Mouse (Mus musculus) cerebellum, postnatal 36 days (tissue): Measurements from ENCODE around the gene Slc16a3.

Experiments
- DNase-seq, 2 experiments: peaks; one replicate each; pipeline ENCODE4 v3.0.0; 2021 to 2022; ENCODE audit warnings: mixed read lengths in 2 of 2

Slc16a3 gene

DNA sequence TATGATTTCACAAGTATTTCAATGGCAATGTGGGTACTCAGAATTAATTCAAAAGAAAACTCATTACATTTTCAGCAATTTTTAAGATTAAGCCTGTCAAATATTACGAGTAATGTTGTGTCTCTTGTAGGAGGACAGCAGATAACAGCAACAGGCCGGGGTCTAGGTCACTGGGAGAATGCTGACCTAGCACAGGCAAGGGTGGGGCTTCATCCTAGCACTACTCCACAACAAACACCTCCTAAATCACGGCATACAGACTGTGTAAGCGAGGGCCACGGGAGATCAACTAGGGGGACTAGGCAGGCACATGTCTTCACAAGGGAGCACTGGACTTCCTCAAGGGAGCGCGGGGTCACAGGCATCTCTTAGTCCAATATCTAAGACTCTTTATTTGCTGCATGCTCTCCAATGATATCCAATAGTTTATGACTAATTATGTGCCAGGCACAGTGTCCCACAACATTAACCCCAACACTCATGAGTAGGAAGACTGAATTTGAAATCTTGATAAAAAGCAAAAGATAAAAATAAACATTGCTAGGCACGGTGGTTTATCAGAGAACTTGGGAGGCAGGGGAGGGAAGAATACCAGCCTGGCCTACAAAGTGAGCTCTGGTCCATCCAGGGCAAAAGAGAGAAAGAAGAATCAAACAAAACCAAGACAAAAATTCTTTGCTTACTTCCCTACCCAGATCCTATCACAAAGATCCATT lies 31.6 kb downstream of the Slc16a3 start:
- DNase-seq: no peak

- no peak for DNase-seq
These were observed 32.3 kb downstream of the Slc16a3 start for GRCm38 (mm10) chr11:120980427-120981035.

DNA sequence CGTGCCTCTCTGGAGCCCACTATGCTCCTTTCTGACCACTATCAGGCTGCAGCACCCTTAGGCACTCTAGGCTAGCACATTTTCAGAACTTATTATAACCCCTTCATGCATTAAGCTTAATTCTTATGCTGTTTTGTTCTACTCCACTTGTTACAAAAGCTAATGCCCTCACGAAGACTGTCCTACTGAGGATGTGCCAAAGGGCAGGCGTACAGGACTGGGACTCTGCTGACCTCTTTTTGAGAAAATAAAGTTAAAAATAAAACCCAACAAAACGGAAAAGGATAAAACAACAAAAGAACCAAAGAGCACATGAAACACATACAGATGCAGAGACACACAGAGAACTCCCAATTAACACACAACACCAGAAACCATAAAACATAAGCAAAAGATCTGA lies 33.4 kb downstream of the Slc16a3 start:
- no peak for DNase-seq

DNA sequence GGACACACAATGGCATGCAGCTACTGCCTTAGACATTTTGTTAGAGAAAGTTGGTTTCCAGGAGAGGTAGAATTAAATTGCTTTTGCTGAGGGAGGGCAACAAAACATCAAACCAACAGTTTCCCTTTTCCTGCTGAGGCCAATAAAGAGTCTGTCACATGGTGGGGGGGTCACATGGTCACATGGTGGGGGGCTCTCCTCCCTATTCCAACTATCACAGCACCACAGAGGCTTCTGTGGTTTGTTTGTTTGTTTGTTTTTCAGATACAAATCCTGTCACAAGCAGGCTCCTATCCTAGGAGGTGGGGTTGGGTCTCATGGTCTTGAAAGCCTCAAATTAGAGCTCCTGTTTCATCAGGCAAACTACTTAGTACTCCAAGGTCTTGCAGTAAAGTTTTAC lies 34.2 kb downstream of the Slc16a3 start:
- DNase-seq: no peak

DNA sequence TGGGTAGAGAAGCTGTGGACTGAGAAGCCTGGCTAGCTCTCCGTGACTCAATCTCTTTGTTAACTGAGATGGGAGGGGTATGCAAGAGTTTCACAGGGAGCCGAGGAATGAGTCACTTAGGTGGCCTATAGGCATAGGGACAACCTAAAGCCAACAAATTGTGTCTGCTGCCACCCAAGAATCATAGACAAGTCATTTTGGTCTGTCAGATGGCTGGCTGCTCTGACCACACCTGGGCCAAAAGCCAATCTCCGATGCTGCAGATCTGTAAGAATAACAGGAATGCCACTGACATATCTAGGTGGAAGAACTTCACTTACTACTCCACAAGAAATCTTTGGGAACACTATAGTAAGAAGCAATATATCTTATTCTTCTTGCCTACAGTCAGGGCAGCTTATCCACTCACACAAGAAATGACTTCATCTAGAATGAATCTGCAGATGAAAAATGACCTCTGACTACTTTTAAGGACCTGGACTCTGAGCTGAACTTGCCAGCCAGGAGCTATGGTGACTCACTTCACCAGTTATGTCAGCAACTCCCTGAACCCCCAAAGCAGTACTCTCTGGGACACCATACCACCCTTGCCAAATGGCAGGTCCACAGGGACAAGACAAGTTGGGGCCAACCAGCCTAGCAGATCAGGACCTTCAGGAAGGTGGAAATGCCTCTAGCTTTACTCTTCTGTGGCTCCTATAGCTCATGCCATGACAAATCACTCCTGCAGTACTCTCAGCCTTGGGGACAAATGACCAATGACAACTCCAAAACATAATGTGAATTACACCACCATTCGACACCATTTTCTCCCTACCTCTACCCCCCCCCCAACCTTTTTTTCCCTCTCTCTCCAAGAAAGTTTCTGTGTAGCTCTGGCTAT lies 36.4 kb downstream of the Slc16a3 start:
- DNase-seq: peak; percentile 27 to 39

GRCm38 (mm10) chr11:120987608-120988007 lies 39.3 kb downstream of the Slc16a3 start:
- DNase-seq: no peak

- no peak for DNase-seq
These were observed 40.1 kb downstream of the Slc16a3 start for GRCm38 (mm10) chr11:120988410-120988809.

DNA sequence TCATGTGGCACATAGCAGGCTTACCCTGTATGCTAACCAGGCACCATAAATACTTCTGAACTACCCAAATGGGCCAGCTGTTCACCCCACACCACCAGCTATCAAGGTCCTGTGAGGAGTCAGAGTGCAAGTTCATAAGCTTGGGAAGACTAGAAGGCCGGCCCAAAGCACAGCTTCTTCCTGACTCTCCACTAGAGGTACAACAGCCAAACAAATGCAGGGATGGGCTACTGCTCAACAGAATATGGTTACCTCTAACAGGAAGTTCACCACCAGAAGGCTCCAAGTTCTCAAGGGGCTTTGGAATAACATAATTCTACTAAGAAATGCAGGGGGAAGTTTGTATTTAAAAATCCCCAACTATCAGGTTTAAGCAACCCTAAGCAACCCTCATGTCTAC lies 41.2 kb downstream of the Slc16a3 start:
- DNase-seq: no peak

- DNase-seq: peak; percentile 27 to 37
These were observed 42.0 kb downstream of the Slc16a3 start for GRCm38 (mm10) chr11:120990126-120990781.

DNA sequence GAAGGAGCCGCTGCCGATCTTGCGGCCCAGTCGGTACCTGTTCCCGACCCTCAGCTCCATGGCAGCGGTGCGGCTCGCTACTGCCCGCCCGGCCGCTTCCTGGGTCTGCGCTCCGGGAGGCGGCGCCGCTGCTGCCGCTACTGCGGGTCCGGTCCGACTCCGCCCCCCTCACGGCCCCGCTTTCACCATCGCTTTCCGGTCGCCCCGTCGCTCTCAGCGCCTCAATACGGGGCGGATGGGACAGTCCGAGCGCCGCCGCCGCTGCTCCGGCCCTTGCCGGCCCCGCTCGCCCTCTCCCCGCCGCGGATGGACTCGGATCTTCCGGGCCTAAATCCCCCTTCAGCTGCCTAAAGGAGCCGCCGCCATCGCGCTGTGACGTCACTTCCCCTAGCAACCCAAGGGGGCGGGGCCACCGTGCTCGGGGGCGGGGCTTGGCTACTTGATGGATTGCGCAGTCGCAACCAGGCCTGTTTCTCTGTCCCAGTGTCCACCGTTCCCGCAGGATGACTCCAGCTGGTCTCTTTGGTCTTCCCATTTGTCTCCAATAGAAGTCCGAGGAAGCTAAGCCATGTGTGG lies 42.8 kb downstream of the Slc16a3 start, which contains the start of gene Csnk1d:
Gene Csnk1d, minus strand, starts transcription at position 380 of the 576 bp plus-strand sequence.
- DNase-seq: peak; percentile 100

GRCm38 (mm10) chr11:120991791-120992190 lies 43.5 kb downstream of the Slc16a3 start:
- no peak for DNase-seq

- DNase-seq: no peak
These were observed 44.8 kb downstream of the Slc16a3 start for GRCm38 (mm10) chr11:120993080-120993479.

GRCm38 (mm10) chr11:120993586-120993985 lies 45.3 kb downstream of the Slc16a3 start:
- DNase-seq: no peak

- DNase-seq: no peak
These were observed 46.5 kb downstream of the Slc16a3 start for GRCm38 (mm10) chr11:120994741-120995140.

GRCm38 (mm10) chr11:121001966-121002365 lies 53.7 kb downstream of the Slc16a3 start:
- DNase-seq: no peak

DNA sequence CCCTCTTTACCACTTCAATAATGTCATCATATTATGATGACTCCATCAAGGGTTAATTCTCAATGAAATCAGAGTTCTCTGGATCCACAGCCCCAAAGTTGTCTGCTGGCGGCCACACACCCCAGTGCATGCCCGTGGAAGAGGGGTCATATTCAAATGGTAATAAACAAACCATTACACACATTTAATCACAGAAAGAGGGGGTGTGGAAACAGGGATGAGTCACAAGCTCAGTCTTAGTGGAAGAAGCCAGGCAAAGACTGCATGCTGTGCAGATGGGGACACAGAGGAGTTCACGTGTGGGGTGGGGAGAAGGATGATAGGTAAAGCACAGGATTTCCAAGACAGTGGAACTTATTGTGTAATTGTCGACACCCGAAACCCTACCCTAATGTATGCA lies 56.0 kb downstream of the Slc16a3 start:
- no peak for DNase-seq

DNA sequence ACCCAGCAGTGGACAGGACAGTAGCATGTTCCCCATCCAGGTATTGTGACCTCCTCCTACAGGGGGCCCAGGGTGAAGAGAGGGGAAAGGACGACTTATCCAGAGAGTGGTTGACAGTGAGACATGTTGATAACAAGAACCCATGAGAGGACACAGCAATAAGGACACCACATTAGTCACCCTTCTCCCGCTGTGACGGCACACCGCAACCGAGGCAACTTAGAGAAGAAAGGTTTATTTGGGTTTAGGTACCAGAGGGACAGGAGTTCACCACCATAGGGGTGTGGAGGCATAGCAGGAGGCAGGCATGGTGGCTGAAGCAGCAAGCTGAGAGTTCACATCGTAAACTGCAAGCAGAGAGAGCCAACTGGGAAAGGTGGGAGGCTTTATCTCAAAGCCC lies 57.9 kb downstream of the Slc16a3 start:
- no peak for DNase-seq

GRCm38 (mm10) chr11:121010044-121010755 lies 61.9 kb downstream of the Slc16a3 start:
- no peak for DNase-seq
